Mouse (Mus musculus) lung, adult 2 months (tissue): Measurements from ENCODE around the gene E130308A19Rik. TPM values are rescaled to one million over a fixed set of nuclear protein-coding genes. Genes with fewer than 3 reads are reported as not detected.

Experiments used
- DNase-seq: peaks from one replicate; pipeline ENCODE4 v3.0.0; 2022
- H3K4me1 ChIP-seq: fragments of 200-500 bp; 2 replicates; pipeline ENCODE4 v1.6.1; 2011; ENCODE audit warnings: low read length; ENCODE audit not compliant: control insufficient read depth, insufficient read depth
- H3K4me3 ChIP-seq: fragments of 200-500 bp; replicated peaks from 2 replicates; pipeline ENCODE3; 2011; ENCODE audit warnings: low read depth, mild to moderate bottlenecking, control low read depth, low read length; ENCODE audit errors: extremely low read depth
- CTCF ChIP-seq: fragments of 200-500 bp; IDR thresholded peaks from 2 replicates; pipeline ENCODE4 v1.5.1; 2011; ENCODE audit warnings: mild to moderate bottlenecking, low read length, control low read depth; ENCODE audit not compliant: insufficient read depth
- POLR2A ChIP-seq: fragments of 200-500 bp; IDR thresholded peaks from 2 replicates; pipeline ENCODE4 v1.6.1; 2011; ENCODE audit warnings: low read depth, mild to moderate bottlenecking, control low read depth, low read length, borderline replicate concordance; ENCODE audit errors: extremely low read depth
- WGBS: fragments of 180-500 bp; shearing (Covaris S2); methylation state at CpG from one replicate; pipeline ENCODE4 v1.1.7; 2018; 5-methylcytosine and 5-hydroxymethylcytosine counted together
- polyA plus RNA-seq: library from polyadenylated mRNA; depleted of rRNA; stranded (reverse); fragments of >200 nt; gene quantifications from 2 replicates; pipeline ENCODE4 v1.2.3, GENCODE M21; 2012

E130308A19Rik gene
- polyA plus RNA-seq, 1 experiment = 8.3 TPM

DNA sequence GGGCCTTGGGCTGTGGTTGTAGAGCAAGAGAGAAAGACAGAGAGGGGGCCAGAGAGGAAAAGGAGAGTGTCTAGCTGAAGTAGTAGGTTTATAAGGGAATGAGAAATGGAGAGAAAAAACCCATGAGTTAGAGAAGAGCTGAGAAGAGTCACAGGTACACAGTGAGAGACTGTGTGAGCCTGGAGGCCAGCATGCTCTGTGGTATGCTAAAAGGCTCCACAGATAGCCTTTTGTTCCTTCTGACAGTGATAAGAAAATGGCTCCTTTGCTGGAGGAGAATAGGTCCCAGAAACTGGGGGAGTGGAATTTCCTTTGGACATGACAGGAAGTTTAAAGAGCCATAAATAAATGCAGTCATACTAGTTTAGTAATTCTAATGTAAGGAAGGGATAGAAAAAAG, 13.2 kb downstream of the E130308A19Rik start:
- TF ChIP-seq POLR2A (no peak), CTCF (no peak)
- no peak overlapping the region for H3K4me3 ChIP-seq
- H3K4me1 ChIP-seq = peaks cover 2% of the 10 kb centered on the region
- no peak for DNase-seq

- DNase-seq = peak; percentile 14
- WGBS = 74% methylated on average over 2 of the region's 2 CpGs
- no peak for TF ChIP-seq CTCF
- no peak for TF ChIP-seq POLR2A
- H3K4me3 ChIP-seq = no peak overlapping the region
- peaks cover 2% of the 10 kb centered on the region for H3K4me1 ChIP-seq
Measured at GRCm38 (mm10) chr4:59640720-59641119, 14.7 kb downstream of the E130308A19Rik start.

- no peak for TF ChIP-seq POLR2A
- TF ChIP-seq CTCF = no peak
- no peak for DNase-seq
- Histone ChIP-seq H3K4me1 (peaks cover 2% of the 10 kb centered on the region), H3K4me3 (no peak overlapping the region)
- 82% methylated on average over 3 of the region's 3 CpGs for WGBS
Measured at GRCm38 (mm10) chr4:59642039-59642438, 16.0 kb downstream of the E130308A19Rik start.

- H3K4me1 ChIP-seq = peaks cover 2% of the 10 kb centered on the region
- H3K4me3 ChIP-seq = no peak overlapping the region
- 93% methylated on average over 2 of the region's 2 CpGs for WGBS
- DNase-seq = no peak
- TF ChIP-seq POLR2A (no peak), CTCF (no peak)
Measured at GRCm38 (mm10) chr4:59642657-59643056, 16.6 kb downstream of the E130308A19Rik start.

- WGBS = 83% methylated on average over 3 of the region's 3 CpGs
- TF ChIP-seq POLR2A (no peak), CTCF (no peak)
- Histone ChIP-seq H3K4me1 (peaks cover 2% of the 10 kb centered on the region), H3K4me3 (no peak overlapping the region)
- no peak for DNase-seq
Measured at GRCm38 (mm10) chr4:59644431-59644830, 18.4 kb downstream of the E130308A19Rik start.

GRCm38 (mm10) chr4:59644992-59645391, 19.0 kb downstream of the E130308A19Rik start:
- TF ChIP-seq CTCF = no peak
- H3K4me1 ChIP-seq = peaks cover 2% of the 10 kb centered on the region
- H3K4me3 ChIP-seq = no peak overlapping the region
- DNase-seq = no peak
- WGBS = 90% methylated on average over 4 of the region's 4 CpGs

DNA sequence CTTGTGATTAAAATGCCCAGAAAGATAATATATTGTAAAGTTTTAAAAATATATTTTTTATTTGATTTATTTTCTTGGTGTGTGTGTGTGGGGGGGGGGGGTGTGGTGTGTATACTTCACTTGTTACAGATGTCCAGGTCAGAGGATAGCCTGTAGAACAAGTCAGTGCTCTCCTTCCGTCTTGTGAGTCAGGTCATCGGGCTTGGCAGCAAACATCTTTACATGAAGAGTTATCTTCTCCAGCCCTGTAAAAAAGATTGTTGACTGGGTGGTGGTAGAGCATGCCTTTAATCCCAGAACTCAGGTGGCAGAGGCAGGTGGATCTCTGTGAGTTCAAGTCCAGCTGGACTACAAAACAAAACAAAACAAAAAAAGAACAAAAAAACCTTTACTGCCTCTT, 19.6 kb downstream of the E130308A19Rik start:
- DNase-seq = no peak
- Histone ChIP-seq H3K4me1 (peaks cover 2% of the 10 kb centered on the region), H3K4me3 (no peak overlapping the region)
- WGBS = 94% methylated on average over 2 of the region's 2 CpGs
- TF ChIP-seq CTCF = no peak
- no peak for TF ChIP-seq POLR2A

GRCm38 (mm10) chr4:59646020-59646696, 20.1 kb downstream of the E130308A19Rik start:
- DNase-seq = no peak
- Histone ChIP-seq H3K4me3 (no peak overlapping the region), H3K4me1 (peaks cover 2% of the 10 kb centered on the region)
- 92% methylated on average over 10 of the region's 10 CpGs for WGBS
- no peak for TF ChIP-seq POLR2A
- TF ChIP-seq CTCF = no peak

DNA sequence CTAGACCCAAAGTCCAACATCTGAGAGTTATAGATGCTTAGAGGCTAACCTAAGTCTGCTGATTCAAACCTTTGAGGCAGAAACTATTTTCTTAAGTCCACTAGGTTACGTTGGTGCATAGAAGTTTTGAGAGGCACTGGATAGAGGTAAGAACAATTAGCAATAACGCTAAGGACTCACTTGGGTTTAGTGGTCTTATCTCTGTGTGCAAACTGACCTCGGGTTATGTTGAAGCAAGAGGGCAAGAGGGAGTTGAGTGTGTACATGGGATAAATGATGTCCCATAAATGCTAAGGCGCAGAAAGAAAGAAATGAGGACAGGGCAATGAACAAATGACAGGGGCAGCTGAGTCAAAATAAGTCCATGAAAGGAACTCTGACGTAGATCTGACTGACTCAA, 23.1 kb downstream of the E130308A19Rik start:
- H3K4me1 ChIP-seq = peaks cover 3% of the 10 kb centered on the region; the same call in 1 of the 2 replicates
- WGBS = 74% methylated on average over 5 of the region's 5 CpGs
- DNase-seq = no peak
- TF ChIP-seq POLR2A = no peak
- no peak for TF ChIP-seq CTCF
- no peak overlapping the region for H3K4me3 ChIP-seq

DNA sequence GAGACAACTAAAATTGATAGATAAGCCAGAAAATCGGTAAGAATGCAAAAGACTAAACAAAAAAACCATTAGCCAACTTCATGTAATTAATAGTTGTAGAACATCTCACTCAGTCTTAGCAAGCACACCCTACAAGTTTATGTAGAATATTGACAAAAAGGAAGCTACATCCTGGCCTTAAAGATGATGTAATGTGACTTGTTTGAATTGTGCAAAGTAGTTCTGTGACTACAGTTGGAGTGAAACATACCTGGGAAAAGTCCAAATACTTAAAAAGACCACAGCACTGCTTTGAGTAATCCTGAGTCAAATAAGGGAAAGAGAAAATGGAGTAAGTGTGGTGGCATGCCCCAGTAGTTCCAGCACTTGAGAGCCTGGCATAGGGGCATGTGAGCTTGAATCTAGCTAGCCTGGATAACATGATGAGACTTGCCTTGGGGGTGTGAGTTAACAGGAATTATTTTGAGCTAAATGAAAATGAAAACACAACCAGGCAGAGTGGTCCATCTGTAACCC, 26.2 kb downstream of the E130308A19Rik start:
- WGBS = 53% methylated on average over 1 of the region's 1 CpGs

More for the DNA sequence above, 26.2 kb downstream of the E130308A19Rik start:
- Histone ChIP-seq H3K4me3 (no peak overlapping the region), H3K4me1 (peaks cover 6% of the 10 kb centered on the region)
- TF ChIP-seq CTCF = no peak
- TF ChIP-seq POLR2A = no peak
- DNase-seq = no peak
